Comparison of ENCODE assay signal across 12 mouse cellular contexts in genomic region chr5:82989056-82989455, GRCm38 (mm10).
DNase-seq lines count a peak whose midpoint lies in the region; ATAC-seq and TF ChIP-seq lines count a peak whose summit lies in the region.
"Had no signal": no experiment of that assay in that cellular context is flagged by ENCODE, and none has a peak within 500 bp of the region (broad histone marks: within the 10 kb centered on the region; RNA-seq: fewer than 3 reads in every experiment).

No protein-coding gene starts in this region.

- 72% methylated on average over 5 of the region's 5 CpGs for WGBS in intestine, postnatal 0 days

- no peaks in the 10 kb centered on the region for H3K27me3 ChIP-seq in intestine, postnatal 0 days (replicated peaks; ENCODE audit: control insufficient read depth, insufficient read depth, low read length)
- H3K27me3 ChIP-seq: CH12.LX; lung, embryonic 15.5 days; neural tube, embryonic 13.5 days had no signal

- no peaks in the 10 kb centered on the region for H3K9me3 ChIP-seq in intestine, postnatal 0 days (ENCODE audit: control insufficient read depth)
- H3K9me3 ChIP-seq: embryonic facial prominence, embryonic 10.5 days; lung, embryonic 15.5 days; neural tube, embryonic 13.5 days had no signal

- peak; percentile 6 to 21 for DNase-seq in heart, adult 9 months (ENCODE audit: low spot score in 2 of 2)
- DNase-seq in heart, postnatal 10 days, result no peak
- DNase-seq in brain, adult 2 months (ENCODE audit: low read depth, low spot score), result peak; percentile 98
- peak; percentile 96 for DNase-seq in cerebellum, adult 9-11 months
- DNase-seq in layer of hippocampus, postnatal 25 days (ENCODE audit: extremely low spot score in 1 of 2, low spot score in 1 of 2), result peak; percentile 27 to 49
- no peak for DNase-seq in thymus, postnatal 4 days
- no peak for DNase-seq in adrenal gland, postnatal 25 days

- intact Hi-C loops in heart, postnatal 10 days (cut with DNase I), result no loop called here

- no peaks in the 10 kb centered on the region for H3K36me3 ChIP-seq in intestine, postnatal 0 days (ENCODE audit: control insufficient read depth, insufficient read depth)
- H3K36me3 ChIP-seq: embryonic facial prominence, embryonic 10.5 days; lung, embryonic 15.5 days; neural tube, embryonic 13.5 days had no signal

- TF ChIP-seq CTCF in intestine, postnatal 0 days (IDR thresholded peaks at IDR 0.05; ENCODE audit: low read depth), result no peak

- no peaks in the 10 kb centered on the region for H3K4me1 ChIP-seq in intestine, postnatal 0 days (replicated peaks; ENCODE audit: control insufficient read depth, insufficient read depth, low read length)
- H3K4me1 ChIP-seq: embryonic facial prominence, embryonic 10.5 days; lung, embryonic 15.5 days; neural tube, embryonic 13.5 days had no signal

- H3K4me3 ChIP-seq in intestine, postnatal 0 days (ENCODE audit: low read depth, low read length), result no peak overlapping the region
- H3K4me3 ChIP-seq: embryonic facial prominence, embryonic 10.5 days; lung, embryonic 15.5 days; neural tube, embryonic 13.5 days had no signal

- H3K9ac ChIP-seq in intestine, postnatal 0 days (ENCODE audit: low read depth, low read length), result no peak overlapping the region
- H3K9ac ChIP-seq: lung, embryonic 15.5 days; neural tube, embryonic 13.5 days had no signal

- no peak overlapping the region for H3K27ac ChIP-seq in intestine, postnatal 0 days (ENCODE audit: low read depth, low read length)
- H3K27ac ChIP-seq: embryonic facial prominence, embryonic 10.5 days; lung, embryonic 15.5 days; neural tube, embryonic 13.5 days had no signal

- no peak overlapping the region for H3K4me2 ChIP-seq in intestine, postnatal 0 days (replicated peaks; ENCODE audit: low read depth)
- H3K4me2 ChIP-seq: lung, embryonic 15.5 days; neural tube, embryonic 13.5 days had no signal

- ATAC-seq in intestine, postnatal 0 days, result no peak

Comparison
In these comparisons a context has a peak if more than half of its experiments do, and no peak if none do; other contexts are left out.
1. DNase-seq: peak in heart, adult 9 months (2 of 2), brain, adult 2 months (single experiment), cerebellum, adult 9-11 months (single experiment) and layer of hippocampus, postnatal 25 days (2 of 2); none in heart, postnatal 10 days (0 of 2), thymus, postnatal 4 days (single experiment) and adrenal gland, postnatal 25 days (single experiment).